Mouse (Mus musculus): ENCODE measurements around the gene Sez6. TPM values are rescaled to one million over a fixed set of nuclear protein-coding genes. Genes with fewer than 3 reads are reported as not detected.

The Sez6 gene
- total RNA-seq, 2 experiments from 2014 or later, result 150 to 165 TPM

GRCm38 (mm10) chr11:77901775-77902355, 28.7 kb upstream of the Sez6 start:
- intact Hi-C loops (cut with DNase I), result no loop called here
- DNase-seq (ENCODE audit: low spot score in 2 of 2), result peak in 1 of 2 experiments; percentile 21

GRCm38 (mm10) chr11:77903761-77904160, 26.8 kb upstream of the Sez6 start:
- no peak for DNase-seq (ENCODE audit: low spot score in 2 of 2)
- intact Hi-C loops (cut with DNase I), result no loop called here

- no peak for DNase-seq (ENCODE audit: low spot score in 2 of 2)
- intact Hi-C loops (cut with DNase I), result no loop called here
These were observed 25.9 kb upstream of the Sez6 start for GRCm38 (mm10) chr11:77904707-77905106.

GRCm38 (mm10) chr11:77906097-77906687, 24.4 kb upstream of the Sez6 start:
- intact Hi-C loops (cut with DNase I), result no loop called here
- no peak for DNase-seq (ENCODE audit: low spot score in 2 of 2)

GRCm38 (mm10) chr11:77906747-77907174, 23.8 kb upstream of the Sez6 start:
- DNase-seq (ENCODE audit: low spot score in 2 of 2), result no peak
- intact Hi-C loops (cut with DNase I), result no loop called here

- DNase-seq (ENCODE audit: low spot score in 2 of 2), result no peak
- intact Hi-C loops (cut with DNase I), result no loop called here
These were observed 22.1 kb upstream of the Sez6 start for GRCm38 (mm10) chr11:77908468-77908867.

GRCm38 (mm10) chr11:77909376-77909775, 21.2 kb upstream of the Sez6 start:
- intact Hi-C loops (cut with DNase I), result no loop called here
- no peak for DNase-seq (ENCODE audit: low spot score in 2 of 2)

GRCm38 (mm10) chr11:77909776-77910175, 20.8 kb upstream of the Sez6 start:
- no peak for DNase-seq (ENCODE audit: low spot score in 2 of 2)
- intact Hi-C loops (cut with DNase I), result no loop called here

- no peak for DNase-seq (ENCODE audit: low spot score in 2 of 2)
- intact Hi-C loops (cut with DNase I), result no loop called here
These were observed 17.1 kb upstream of the Sez6 start for GRCm38 (mm10) chr11:77913505-77913904.

- intact Hi-C loops (cut with DNase I), result no loop called here
- DNase-seq (ENCODE audit: low spot score in 2 of 2), result no peak
These were observed 15.9 kb upstream of the Sez6 start for GRCm38 (mm10) chr11:77914598-77915260.

- intact Hi-C loops (cut with DNase I), result no loop called here
- DNase-seq (ENCODE audit: low spot score in 2 of 2), result no peak
These were observed 13.9 kb upstream of the Sez6 start for GRCm38 (mm10) chr11:77916741-77917140.

GRCm38 (mm10) chr11:77917166-77917565, 13.4 kb upstream of the Sez6 start:
- DNase-seq (ENCODE audit: low spot score in 2 of 2), result no peak
- intact Hi-C loops (cut with DNase I), result no loop called here

- DNase-seq (ENCODE audit: low spot score in 2 of 2), result no peak
- intact Hi-C loops (cut with DNase I), result no loop called here
These were observed 7.3 kb upstream of the Sez6 start for GRCm38 (mm10) chr11:77923285-77923684.

GRCm38 (mm10) chr11:77925836-77926657, 4.6 kb upstream of the Sez6 start:
- intact Hi-C loops (cut with DNase I), result no loop called here

GRCm38 (mm10) chr11:77926666-77927065, 3.9 kb upstream of the Sez6 start:
- intact Hi-C loops (cut with DNase I), result no loop called here
- DNase-seq (ENCODE audit: low spot score in 2 of 2), result no peak

More at GRCm38 (mm10) chr11:77925836-77926657, 4.6 kb upstream of the Sez6 start:
- no peak for DNase-seq (ENCODE audit: low spot score in 2 of 2)

GRCm38 (mm10) chr11:77927837-77928236, 2.8 kb upstream of the Sez6 start:
- intact Hi-C loops (cut with DNase I), result no loop called here

GRCm38 (mm10) chr11:77931541-77932433, 1.2 kb downstream of the Sez6 start:
- intact Hi-C loops (cut with DNase I), result loop anchor here (2.0 to 5.0 kb wide), 4 partner anchors 33 to 79 kb away; partner anchors contain the start of gene Pipox
- no peak for DNase-seq (ENCODE audit: low spot score in 2 of 2)

More at GRCm38 (mm10) chr11:77927837-77928236, 2.8 kb upstream of the Sez6 start:
- no peak for DNase-seq (ENCODE audit: low spot score in 2 of 2)

- intact Hi-C loops (cut with DNase I), result loop anchor here (5.0 kb wide), 3 partner anchors 40 to 80 kb away; partner anchors contain the start of gene Pipox
- DNase-seq (ENCODE audit: low spot score in 2 of 2), result no peak
These were observed 2.0 kb downstream of the Sez6 start for GRCm38 (mm10) chr11:77932576-77932975.

- DNase-seq (ENCODE audit: low spot score in 2 of 2), result no peak
- intact Hi-C loops (cut with DNase I), result loop anchor here (5.0 kb wide), 3 partner anchors 42 to 82 kb away; partner anchors contain the start of gene Pipox
These were observed 3.5 kb downstream of the Sez6 start for GRCm38 (mm10) chr11:77934111-77934521.

Data from left cerebral cortex, postnatal 36 days (tissue).